Mouse (Mus musculus): ENCODE data around the gene Rev1. TPM values are rescaled to one million over a fixed set of nuclear protein-coding genes. Genes with fewer than 3 reads are reported as not detected.

Rev1 gene
- total and polyA plus RNA-seq, 3 experiments, result 28.9 to 31.0 TPM; not detected in 1

DNA sequence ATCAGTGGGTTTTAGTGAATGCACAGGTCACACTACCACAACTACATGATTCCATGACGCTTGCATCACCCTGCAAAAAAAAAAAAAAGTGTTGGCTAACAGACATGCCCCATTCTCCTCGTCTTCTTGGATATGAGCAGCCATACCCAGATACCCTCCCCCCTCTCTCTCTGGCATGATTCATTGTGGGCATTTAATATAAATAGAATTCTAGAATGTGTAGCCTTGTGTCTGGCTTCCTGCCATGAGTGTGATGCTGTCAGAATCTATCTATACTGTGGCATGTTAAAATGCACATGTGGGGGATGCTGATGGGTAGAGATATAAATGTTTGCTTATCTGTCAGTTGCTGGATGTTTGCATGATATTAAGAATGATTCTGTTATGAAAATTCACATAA, 36.1 kb upstream of the Rev1 start:
- TF ChIP-seq CTCF (IDR thresholded peaks at IDR 0.05 in 2 of 3, conservative IDR thresholded peaks at IDR 0.05 in 1 of 3; ENCODE audit: control insufficient read depth in 1 of 3, insufficient read depth in 1 of 3, low read depth in 2 of 3, low read length in 3 of 3, poor library complexity in 1 of 3, severe bottlenecking in 1 of 3), result no peak
- no peak for TF ChIP-seq NELFE (IDR thresholded peaks at IDR 0.05; ENCODE audit: low read depth, low read length)
- no peak for DNase-seq (ENCODE audit: low read depth, low spot score)
- H3K27me3 ChIP-seq (ENCODE audit: control insufficient read depth in 1 of 2, insufficient read depth in 2 of 2, low read length in 2 of 2), result 0 out of 4 replicates have a peak, but pooled peaks cover 0 to 2% of the 10 kb centered on the region in 2 experiments

DNA sequence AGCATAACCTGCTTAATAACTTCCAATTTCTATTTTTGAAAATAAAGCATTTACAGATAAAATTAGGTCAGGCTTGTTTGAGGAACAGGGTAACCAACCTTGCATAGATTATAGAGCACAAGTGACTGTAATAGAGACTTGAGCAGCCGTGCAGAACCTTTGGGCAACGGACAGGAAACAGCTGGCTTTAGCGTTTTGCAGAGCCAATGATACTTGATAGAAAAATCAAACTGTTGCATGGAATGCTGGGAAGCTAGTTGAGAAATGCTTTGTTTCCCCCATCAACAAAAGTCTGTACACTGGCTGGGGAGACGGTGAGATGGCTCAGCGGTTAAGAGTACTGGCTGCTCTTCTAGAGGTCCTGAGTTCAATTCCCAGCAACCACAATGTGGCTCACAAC, 20.5 kb upstream of the Rev1 start:
- no peak for TF ChIP-seq TBP (IDR thresholded peaks at IDR 0.05; ENCODE audit: low read depth, low read length)
- no peak for TF ChIP-seq USF2 (IDR thresholded peaks at IDR 0.05; ENCODE audit: borderline replicate concordance in 1 of 2, insufficient read depth in 1 of 2, low read depth in 1 of 2, low read length in 2 of 2)
- no peak for TF ChIP-seq NELFE (IDR thresholded peaks at IDR 0.05; ENCODE audit: low read depth, low read length)
- no peak for TF ChIP-seq BHLHE40 (IDR thresholded peaks at IDR 0.05; ENCODE audit: borderline replicate concordance, low read depth, low read length)
- no peak for TF ChIP-seq MYC (IDR thresholded peaks at IDR 0.05; ENCODE audit: low read depth, low read length)
- no peak for TF ChIP-seq POLR2AphosphoS5 (IDR thresholded peaks at IDR 0.05; ENCODE audit: borderline replicate concordance, low read depth, low read length)
- TF ChIP-seq MEF2A (IDR thresholded peaks at IDR 0.05; ENCODE audit: extremely low read depth, insufficient replicate concordance, low read depth, low read length, poor library complexity, severe bottlenecking), result no peak
- no peak for TF ChIP-seq POLR2AphosphoS2 (IDR thresholded peaks at IDR 0.05; ENCODE audit: low read length)
- no peak for TF ChIP-seq EP300 (IDR thresholded peaks at IDR 0.05; ENCODE audit: low read depth in 1 of 2, low read length in 2 of 2)
- no peak for TF ChIP-seq TAL1 (IDR thresholded peaks at IDR 0.05; ENCODE audit: low read length)
- no peak for TF ChIP-seq UBTF (IDR thresholded peaks at IDR 0.05; ENCODE audit: borderline replicate concordance, insufficient read depth, low read depth, low read length)
- no peak for TF ChIP-seq GATA1 (IDR thresholded peaks at IDR 0.05; ENCODE audit: low read depth, low read length)
- no peak for TF ChIP-seq ELF1 (IDR thresholded peaks at IDR 0.05; ENCODE audit: low read depth, low read length)
- no peak for TF ChIP-seq E2F4 (IDR thresholded peaks at IDR 0.05; ENCODE audit: borderline replicate concordance, low read depth, low read length)
- Histone ChIP-seq H3K27ac (ENCODE audit: control insufficient read depth, low read depth, low read length) (no peak overlapping the region), H3K9me3 (replicated peaks; ENCODE audit: insufficient read depth, low read length) (no peaks in the 10 kb centered on the region), H3K4me1 (ENCODE audit: control insufficient read depth in 1 of 2, insufficient read depth in 2 of 2, low read length in 2 of 2) (no peaks in the 10 kb centered on the region), H3K4me3 (ENCODE audit: control insufficient read depth in 1 of 2, insufficient read depth in 1 of 2, low read depth in 2 of 2, low read length in 2 of 2) (no peak overlapping the region), H3K79me2 (ENCODE audit: control insufficient read depth, insufficient read depth, low read length, poor library complexity) (no peaks in the 10 kb centered on the region), H3K36me3 (ENCODE audit: control insufficient read depth in 1 of 2, insufficient read depth in 2 of 2, low read length in 2 of 2) (no peaks in the 10 kb centered on the region), H3K9ac (ENCODE audit: control insufficient read depth, low read depth, low read length, poor library complexity, severe bottlenecking) (no peak overlapping the region), H3K27me3 (ENCODE audit: control insufficient read depth in 1 of 2, insufficient read depth in 2 of 2, low read length in 2 of 2) (peaks cover 2 to 6% of the 10 kb centered on the region in 2 experiments; a peak in 3 of 4 replicates)
- DNase-seq (ENCODE audit: low read depth, low spot score), result no peak

More for the DNA sequence above, 36.1 kb upstream of the Rev1 start:
- no peaks in the 10 kb centered on the region for H3K9me3 ChIP-seq (replicated peaks; ENCODE audit: insufficient read depth, low read length)
- no peak overlapping the region for H3K27ac ChIP-seq (ENCODE audit: control insufficient read depth, low read depth, low read length)
- no peak overlapping the region for H3K9ac ChIP-seq (ENCODE audit: control insufficient read depth, low read depth, low read length, poor library complexity, severe bottlenecking)
- no peaks in the 10 kb centered on the region for H3K36me3 ChIP-seq (ENCODE audit: control insufficient read depth in 1 of 2, insufficient read depth in 2 of 2, low read length in 2 of 2)
- no peaks in the 10 kb centered on the region for H3K79me2 ChIP-seq (ENCODE audit: control insufficient read depth, insufficient read depth, low read length, poor library complexity)
- H3K4me1 ChIP-seq (ENCODE audit: control insufficient read depth in 1 of 2, insufficient read depth in 2 of 2, low read length in 2 of 2), result no peaks in the 10 kb centered on the region
- H3K4me3 ChIP-seq (ENCODE audit: control insufficient read depth in 1 of 2, insufficient read depth in 1 of 2, low read depth in 2 of 2, low read length in 2 of 2), result no peak overlapping the region
